Mouse (Mus musculus): ENCODE data around the gene Sept11.

DNA sequence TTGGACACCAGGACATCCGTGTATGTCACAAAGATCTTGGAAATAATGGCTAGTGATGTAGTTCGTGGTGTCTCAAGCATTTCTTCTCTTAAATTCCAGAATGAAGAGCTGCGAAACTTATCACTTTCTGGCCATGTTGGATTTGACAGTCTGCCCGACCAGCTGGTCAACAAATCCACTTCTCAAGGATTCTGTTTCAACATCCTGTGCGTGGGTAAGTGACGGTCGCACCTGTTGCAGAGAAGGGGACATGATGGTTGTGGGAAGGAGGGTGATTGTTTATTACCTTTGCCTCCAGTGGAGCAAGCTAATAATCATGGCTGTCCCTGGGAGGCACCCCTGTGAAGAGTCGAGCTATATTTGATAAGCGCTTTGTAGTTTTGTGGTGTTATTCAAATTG lies 46.1 kb downstream of the Sept11 start:
- TF ChIP-seq CTCF (IDR thresholded peaks at IDR 0.05; ENCODE audit: low read depth, low read length) (no peak), GATA1 (IDR thresholded peaks at IDR 0.05; ENCODE audit: borderline replicate concordance, low read length) (no peak)

Measured in G1E (cell line).